Mouse (Mus musculus) kidney, embryonic 14.5 days (tissue): ENCODE measurements at regions not wholly inside any gene's neighbourhood (a gene's known extent, or its start where the extent isn't known, plus 50 kb on each side); places are given as distances from the start of the nearest gene placed in this dataset.

Experiments used
- ATAC-seq: fragments of 200-750 bp; cut with Nextera tagmentation; 2 replicates; pipeline ENCODE4 v1.8.0; 2017; ENCODE audit warnings: moderate number of reproducible peaks, mild to moderate bottlenecking, moderate TSS enrichment, moderate library complexity; ENCODE audit not compliant: low FRiP score, low TSS enrichment
- H3K27ac ChIP-seq: fragments of 300-500 bp; sonication (generic); 2 replicates; pipeline ENCODE4 v1.5.1; 2014; ENCODE audit warnings: low read depth, mild to moderate bottlenecking, low read length, moderate library complexity, mixed read lengths
- H3K27me3 ChIP-seq: fragments of 300-500 bp; sonication (generic); 2 replicates; pipeline ENCODE4 v1.6.1; 2014; ENCODE audit warnings: mild to moderate bottlenecking, low read length; ENCODE audit not compliant: control insufficient read depth, insufficient read depth
- H3K36me3 ChIP-seq: fragments of 300-500 bp; sonication (generic); 2 replicates; pipeline ENCODE4 v1.6.1; 2014; ENCODE audit warnings: low read length, mixed read lengths; ENCODE audit not compliant: control insufficient read depth, insufficient read depth
- H3K4me1 ChIP-seq: fragments of 300-500 bp; sonication (generic); 2 replicates; pipeline ENCODE4 v1.6.1; 2014; ENCODE audit warnings: low read length, mixed read lengths; ENCODE audit not compliant: control insufficient read depth, insufficient read depth
- H3K4me2 ChIP-seq: fragments of 300-500 bp; sonication (generic); replicated peaks from 2 replicates; pipeline ENCODE4 v1.6.1; 2014; ENCODE audit warnings: low read depth, mild to moderate bottlenecking, low read length
- H3K4me3 ChIP-seq: fragments of 300-500 bp; sonication (generic); 2 replicates; pipeline ENCODE4 v1.5.1; 2014; ENCODE audit warnings: mild to moderate bottlenecking, low read length
- H3K9ac ChIP-seq: fragments of 300-500 bp; sonication (generic); 2 replicates; pipeline ENCODE4 v1.6.1; 2014; ENCODE audit warnings: low read depth, mild to moderate bottlenecking, low read length, moderate library complexity
- H3K9me3 ChIP-seq: fragments of 300-500 bp; sonication (generic); 2 replicates; pipeline ENCODE4 v1.6.1; 2016; ENCODE audit warnings: low read length; ENCODE audit not compliant: control insufficient read depth
- WGBS: fragments of 180-500 bp; shearing (Covaris S2); extraction: QIAGEN DNeasy Blood & Tissue Kit; methylation state at CpG from one replicate; pipeline ENCODE4 v1.1.7; 2014; 5-methylcytosine and 5-hydroxymethylcytosine counted together

GRCm38 (mm10) chr2:148330368-148330767 lies 64.8 kb upstream of the Sstr4 start:
- ATAC-seq: no peak
- no peak overlapping the region for H3K4me2 ChIP-seq
- H3K27ac ChIP-seq: no peak overlapping the region
- H3K4me3 ChIP-seq: no peak overlapping the region
- H3K27me3 ChIP-seq: no peaks in the 10 kb centered on the region
- WGBS: 69% methylated on average over 2 of the region's 2 CpGs
- no peaks in the 10 kb centered on the region for H3K36me3 ChIP-seq
- H3K9me3 ChIP-seq: no peaks in the 10 kb centered on the region
- H3K4me1 ChIP-seq: no peaks in the 10 kb centered on the region
- H3K9ac ChIP-seq: no peak overlapping the region

GRCm38 (mm10) chr2:148334555-148334954 lies 60.6 kb upstream of the Sstr4 start:
- Histone ChIP-seq H3K9me3 (no peaks in the 10 kb centered on the region), H3K4me3 (no peak overlapping the region), H3K27me3 (no peaks in the 10 kb centered on the region), H3K4me1 (no peaks in the 10 kb centered on the region), H3K27ac (no peak overlapping the region), H3K9ac (no peak overlapping the region), H3K36me3 (no peaks in the 10 kb centered on the region), H3K4me2 (no peak overlapping the region)
- no peak for ATAC-seq
- WGBS: 95% methylated on average over 1 of the region's 1 CpGs

GRCm38 (mm10) chr2:148336626-148337025 lies 58.5 kb upstream of the Sstr4 start:
- no peaks in the 10 kb centered on the region for H3K9me3 ChIP-seq
- H3K9ac ChIP-seq: no peak overlapping the region
- no peak overlapping the region for H3K4me3 ChIP-seq
- H3K4me2 ChIP-seq: no peak overlapping the region
- no peaks in the 10 kb centered on the region for H3K4me1 ChIP-seq
- H3K27ac ChIP-seq: no peak overlapping the region
- H3K36me3 ChIP-seq: no peaks in the 10 kb centered on the region
- WGBS: 86% methylated on average over 2 of the region's 2 CpGs
- ATAC-seq: no peak
- H3K27me3 ChIP-seq: no peaks in the 10 kb centered on the region

- WGBS: 40% methylated on average over 6 of the region's 6 CpGs
- ATAC-seq: peak; percentile 76
Observed at GRCm38 (mm10) chr2:148338308-148338768, 56.8 kb upstream of the Sstr4 start.

GRCm38 (mm10) chr2:148338894-148339293 lies 56.2 kb upstream of the Sstr4 start:
- H3K4me1 ChIP-seq: no peaks in the 10 kb centered on the region
- H3K27ac ChIP-seq: peak overlapping the region; percentile 51; the same call in 1 of the 2 replicates
- ATAC-seq: no peak
- no peaks in the 10 kb centered on the region for H3K9me3 ChIP-seq
- no peaks in the 10 kb centered on the region for H3K36me3 ChIP-seq
- H3K4me2 ChIP-seq: no peak overlapping the region
- H3K4me3 ChIP-seq: no peak overlapping the region
- no peak overlapping the region for H3K9ac ChIP-seq
- H3K27me3 ChIP-seq: no peaks in the 10 kb centered on the region

More at GRCm38 (mm10) chr2:148338308-148338768, 56.8 kb upstream of the Sstr4 start:
- H3K27ac ChIP-seq: peak overlapping the region; percentile 51; the same call in 1 of the 2 replicates
- H3K9me3 ChIP-seq: no peaks in the 10 kb centered on the region
- no peak overlapping the region for H3K4me3 ChIP-seq
- H3K4me2 ChIP-seq: no peak overlapping the region
- no peaks in the 10 kb centered on the region for H3K36me3 ChIP-seq
- H3K27me3 ChIP-seq: no peaks in the 10 kb centered on the region
- no peaks in the 10 kb centered on the region for H3K4me1 ChIP-seq
- H3K9ac ChIP-seq: no peak overlapping the region

- Histone ChIP-seq H3K9me3 (no peaks in the 10 kb centered on the region), H3K4me1 (no peaks in the 10 kb centered on the region), H3K27ac (no peak overlapping the region), H3K36me3 (no peaks in the 10 kb centered on the region), H3K9ac (no peak overlapping the region), H3K4me3 (no peak overlapping the region), H3K27me3 (no peaks in the 10 kb centered on the region), H3K4me2 (no peak overlapping the region)
- 76% methylated on average over 2 of the region's 2 CpGs for WGBS
- no peak for ATAC-seq
Observed at GRCm38 (mm10) chr2:148344193-148344592, 51.0 kb upstream of the Sstr4 start.
